Mouse (Mus musculus) limb, embryonic 12.5 days (tissue): ENCODE results near the gene Prom2. TPM values are rescaled to one million over a fixed set of nuclear protein-coding genes. Genes with fewer than 3 reads are reported as not detected.

Experiments used
- ATAC-seq: fragments of 200-750 bp; cut with Nextera tagmentation; 2 replicates; pipeline ENCODE4 v1.8.0; 2017; ENCODE audit warnings: low read depth, moderate TSS enrichment; ENCODE audit not compliant: insufficient number of reproducible peaks, insufficient read depth, low FRiP score, low TSS enrichment
- H3K27ac ChIP-seq: fragments of 300-500 bp; sonication (generic); 2 replicates; pipeline ENCODE4 v1.5.1; 2016; ENCODE audit warnings: mild to moderate bottlenecking, moderate library complexity
- H3K27me3 ChIP-seq: fragments of 300-500 bp; sonication (generic); 2 replicates; pipeline ENCODE4 v1.6.1; 2016; ENCODE audit warnings: mild to moderate bottlenecking, moderate library complexity
- H3K36me3 ChIP-seq: fragments of 300-500 bp; sonication (generic); 2 replicates; pipeline ENCODE4 v1.6.1; 2016; ENCODE audit warnings: mild to moderate bottlenecking, moderate library complexity
- H3K4me1 ChIP-seq: fragments of 300-500 bp; sonication (generic); replicated peaks from 2 replicates; pipeline ENCODE4 v1.6.1; 2016
- H3K4me2 ChIP-seq: fragments of 300-500 bp; sonication (generic); 2 replicates; pipeline ENCODE4 v1.6.1; 2016; ENCODE audit warnings: mild to moderate bottlenecking, moderate library complexity
- H3K4me3 ChIP-seq: fragments of 300-500 bp; sonication (generic); replicated peaks from 2 replicates; pipeline ENCODE4 v1.5.1; 2016; ENCODE audit warnings: mild to moderate bottlenecking
- H3K9ac ChIP-seq: fragments of 300-500 bp; sonication (generic); replicated peaks from 2 replicates; pipeline ENCODE4 v1.6.1; 2016; ENCODE audit warnings: mild to moderate bottlenecking, moderate library complexity
- H3K9me3 ChIP-seq: fragments of 300-500 bp; sonication (generic); 2 replicates; pipeline ENCODE4 v1.6.1; 2016; ENCODE audit warnings: mild to moderate bottlenecking, moderate library complexity
- WGBS: fragments of 180-500 bp; shearing (Covaris S2); methylation state at CpG from one replicate; pipeline ENCODE4 v1.1.7; 2016; 5-methylcytosine and 5-hydroxymethylcytosine counted together
- polyA plus RNA-seq: library from polyadenylated mRNA; unstranded; fragments of >200 nt; fragmentation: Nextera tagmentation; extraction: Ambion mirVana; gene quantifications from 2 replicates; pipeline ENCODE4 v1.2.1, GENCODE M21; 2016

The Prom2 gene
- polyA plus RNA-seq, 1 experiment from 2014 or later, result 1.7 TPM

DNA sequence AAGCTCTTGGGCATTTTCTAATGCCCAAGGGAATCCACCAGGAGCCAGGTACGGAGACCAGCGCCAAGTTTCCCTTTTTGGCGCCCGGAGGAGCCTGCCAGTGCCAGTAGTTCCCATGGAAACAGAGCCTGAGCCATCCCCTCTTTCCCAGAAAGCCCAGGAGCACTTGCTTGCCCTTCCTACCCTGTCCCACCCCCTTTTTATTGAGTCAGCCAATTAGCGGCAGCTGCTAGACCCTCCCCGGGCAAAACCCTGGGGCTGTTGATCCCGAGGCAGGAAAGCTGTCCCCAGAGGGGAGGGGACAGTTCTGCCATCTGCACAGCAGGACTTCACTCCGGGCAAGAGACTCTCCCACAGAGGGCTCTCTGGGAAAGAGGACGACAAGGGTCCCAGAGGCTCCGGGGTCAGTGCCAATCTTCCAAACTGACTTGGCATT, 19.2 kb downstream of the Prom2 start, which contains the start of gene Kcnip3:
Gene Kcnip3 (minus strand): TSS at position 89 of the 436 bp plus-strand sequence.
- ATAC-seq, result no peak; the same call in 1 of the 2 replicates

DNA sequence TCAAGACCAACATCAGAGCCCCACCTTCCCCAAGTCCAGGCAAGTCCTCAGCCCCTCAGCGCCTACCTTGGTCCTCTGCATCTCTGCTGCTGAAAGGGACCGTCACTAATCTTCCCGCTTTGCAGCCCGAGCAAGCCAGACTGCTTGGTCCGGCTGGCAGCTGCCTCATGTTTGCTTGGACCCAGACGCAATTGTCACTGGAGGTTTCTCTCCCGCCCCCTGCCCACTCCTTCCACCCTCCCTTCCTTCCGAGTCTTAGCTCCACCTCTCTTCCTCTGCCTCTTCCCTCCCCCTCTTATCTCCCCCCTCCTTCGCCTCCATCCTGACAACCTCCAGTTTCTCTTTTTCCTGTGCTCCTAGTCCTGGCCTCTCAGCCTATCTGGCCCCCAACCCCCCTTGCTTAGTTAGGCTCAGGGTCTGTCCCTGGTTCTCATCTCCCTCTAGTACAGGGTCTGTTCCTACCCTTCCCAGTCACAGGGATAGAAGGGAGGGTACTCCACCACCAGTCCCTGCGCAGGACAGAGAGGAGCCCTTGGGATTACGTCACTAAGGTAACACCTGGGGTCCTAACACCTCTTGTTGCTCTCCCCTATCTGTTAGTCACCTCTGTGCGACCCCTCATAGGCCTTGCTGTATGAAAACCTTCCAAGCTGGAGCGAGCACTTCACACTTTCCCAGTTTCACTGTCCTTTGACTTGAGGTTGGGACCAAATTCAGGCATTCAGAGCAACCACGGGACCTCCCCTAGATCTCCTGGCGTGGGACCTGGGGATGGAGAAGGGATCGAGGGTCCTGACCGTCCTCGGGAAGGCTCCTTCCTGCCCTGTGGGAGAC, 19.9 kb downstream of the Prom2 start:
- WGBS, result 1% methylated on average over 18 of the region's 18 CpGs
- Histone ChIP-seq H3K4me3 (peak overlapping the region; percentile 21), H3K27me3 (peaks cover 9% of the 10 kb centered on the region; the same call in 1 of the 2 replicates), H3K36me3 (no peaks in the 10 kb centered on the region), H3K27ac (no peak overlapping the region), H3K4me1 (peaks cover 20% of the 10 kb centered on the region), H3K9ac (peak overlapping the region; percentile 48; the same call in 1 of the 2 replicates), H3K9me3 (no peaks in the 10 kb centered on the region), H3K4me2 (peak overlapping the region; percentile 52)
- 0 out of 2 replicates have a peak, but pooled peaks have one; percentile 52 for ATAC-seq

More for the DNA sequence above, 19.2 kb downstream of the Prom2 start, which contains the start of gene Kcnip3:
- H3K27ac ChIP-seq, result no peak within 1 kb of the TSS
- H3K9ac ChIP-seq, result peak within 1 kb of the TSS; percentile 48; the same call in 1 of the 2 replicates
- 1% methylated on average over 10 of the region's 10 CpGs for WGBS
- H3K27me3 ChIP-seq, result peaks cover 9% of the 10 kb centered on the region; the same call in 1 of the 2 replicates
- peak within 1 kb of the TSS; percentile 52 for H3K4me2 ChIP-seq
- H3K9me3 ChIP-seq, result no peaks in the 10 kb centered on the region
- no peaks in the 10 kb centered on the region for H3K36me3 ChIP-seq
- peak within 1 kb of the TSS; percentile 21 for H3K4me3 ChIP-seq
- peaks cover 20% of the 10 kb centered on the region for H3K4me1 ChIP-seq

DNA sequence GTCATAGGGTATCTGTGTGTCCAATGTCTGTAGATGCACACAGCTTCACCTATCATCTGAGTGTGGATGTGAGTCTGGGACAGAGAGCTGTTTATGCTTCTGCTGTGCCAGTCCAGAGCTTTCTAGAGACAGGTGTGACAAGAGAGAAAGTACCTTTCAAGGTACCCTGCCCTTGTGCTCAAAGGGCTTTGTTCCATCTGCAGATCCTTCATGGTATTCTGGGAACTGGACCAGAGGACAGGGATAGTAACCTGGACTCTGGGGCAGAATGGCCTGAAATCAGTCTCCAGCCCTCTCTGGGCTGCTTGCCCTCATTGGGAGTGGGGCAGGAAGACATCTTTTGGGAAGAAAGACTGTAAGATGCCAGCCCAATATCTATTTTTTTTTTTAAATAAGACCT, 21.1 kb downstream of the Prom2 start:
- H3K27ac ChIP-seq, result no peak overlapping the region
- H3K27me3 ChIP-seq, result peaks cover 9% of the 10 kb centered on the region; the same call in 1 of the 2 replicates
- no peak overlapping the region for H3K4me2 ChIP-seq
- no peak overlapping the region for H3K9ac ChIP-seq
- no peak overlapping the region for H3K4me3 ChIP-seq
- peaks cover 20% of the 10 kb centered on the region for H3K4me1 ChIP-seq
- ATAC-seq, result no peak
- no peaks in the 10 kb centered on the region for H3K9me3 ChIP-seq
- H3K36me3 ChIP-seq, result no peaks in the 10 kb centered on the region

DNA sequence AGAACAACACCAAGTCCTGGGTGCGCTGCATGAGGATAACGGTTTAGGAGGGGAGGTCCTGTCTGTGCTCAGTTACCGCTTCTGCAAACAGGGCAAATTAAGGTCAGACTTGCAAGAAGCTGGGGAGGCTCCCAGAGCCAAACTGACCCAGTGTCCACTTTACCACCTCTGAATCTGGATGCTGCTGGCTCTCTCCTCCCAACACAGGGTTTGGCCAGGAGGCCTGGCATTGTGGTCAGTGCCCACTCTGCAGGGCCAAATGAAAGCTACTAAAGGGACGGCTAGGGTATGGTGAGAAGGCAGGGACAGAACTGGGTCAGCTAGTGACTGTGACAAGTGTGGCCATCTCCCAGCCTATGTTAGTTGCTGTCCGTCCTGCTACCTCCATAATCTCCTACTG, 22.0 kb downstream of the Prom2 start:
- H3K9me3 ChIP-seq, result no peaks in the 10 kb centered on the region
- ATAC-seq, result no peak
- H3K4me3 ChIP-seq, result no peak overlapping the region
- H3K27ac ChIP-seq, result no peak overlapping the region
- no peak overlapping the region for H3K9ac ChIP-seq
- H3K36me3 ChIP-seq, result no peaks in the 10 kb centered on the region
- 76% methylated on average over 5 of the region's 5 CpGs for WGBS
- H3K27me3 ChIP-seq, result peaks cover 9% of the 10 kb centered on the region; the same call in 1 of the 2 replicates
- H3K4me1 ChIP-seq, result peaks cover 20% of the 10 kb centered on the region
- no peak overlapping the region for H3K4me2 ChIP-seq

DNA sequence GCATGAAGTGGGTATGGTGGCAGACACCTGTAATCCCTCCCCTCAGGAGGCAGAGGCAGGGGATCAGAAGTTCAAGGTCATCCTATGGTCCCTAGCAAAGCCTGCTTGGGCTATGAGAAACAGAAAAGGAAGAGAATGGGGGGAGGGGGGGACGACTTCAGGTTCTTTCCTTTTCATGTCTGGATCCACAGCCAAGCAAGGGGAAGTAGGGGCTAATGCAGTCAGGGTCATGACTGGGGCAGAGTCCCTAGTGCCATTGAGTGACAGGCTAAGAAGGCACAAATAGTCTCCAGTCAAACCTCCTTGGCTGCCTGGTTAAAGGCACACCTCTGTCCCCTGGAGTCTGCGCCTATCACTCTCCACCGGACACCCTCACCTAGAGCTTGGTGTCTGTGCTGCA, 22.4 kb downstream of the Prom2 start:
- H3K4me1 ChIP-seq, result peaks cover 20% of the 10 kb centered on the region

DNA sequence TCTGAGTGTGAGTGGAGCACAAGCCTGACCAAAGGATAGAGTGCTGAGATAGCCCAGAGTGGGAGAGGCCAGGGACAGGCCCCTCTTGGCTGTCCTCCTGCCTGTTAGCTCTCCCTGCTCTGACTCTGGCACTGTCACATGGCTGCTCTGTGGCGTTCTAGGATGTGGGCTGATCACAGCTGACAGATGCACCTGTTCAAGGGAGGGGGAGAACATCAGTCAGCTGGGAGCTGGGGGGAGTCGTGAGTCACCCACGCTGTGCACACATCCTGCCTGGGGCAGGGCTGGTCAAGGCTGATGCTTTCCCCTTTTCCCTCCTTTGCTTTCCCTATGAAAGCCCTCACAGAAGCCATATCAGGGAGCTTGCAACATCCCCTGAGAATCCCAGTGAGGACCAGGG, 23.0 kb downstream of the Prom2 start:
- 56% methylated on average over 3 of the region's 3 CpGs for WGBS
- Histone ChIP-seq H3K27ac (no peak overlapping the region), H3K4me3 (no peak overlapping the region), H3K4me1 (peaks cover 20% of the 10 kb centered on the region), H3K9ac (no peak overlapping the region), H3K27me3 (peaks cover 9% of the 10 kb centered on the region; the same call in 1 of the 2 replicates), H3K4me2 (no peak overlapping the region), H3K36me3 (no peaks in the 10 kb centered on the region), H3K9me3 (no peaks in the 10 kb centered on the region)
- ATAC-seq, result 0 out of 2 replicates have a peak, but pooled peaks have one; percentile 48

More for the DNA sequence above, 22.4 kb downstream of the Prom2 start:
- Histone ChIP-seq H3K9ac (no peak overlapping the region), H3K4me2 (no peak overlapping the region), H3K36me3 (no peaks in the 10 kb centered on the region), H3K9me3 (no peaks in the 10 kb centered on the region), H3K4me3 (no peak overlapping the region), H3K27ac (no peak overlapping the region), H3K27me3 (peaks cover 9% of the 10 kb centered on the region; the same call in 1 of the 2 replicates)
- 61% methylated on average over 3 of the region's 3 CpGs for WGBS
- ATAC-seq, result no peak

DNA sequence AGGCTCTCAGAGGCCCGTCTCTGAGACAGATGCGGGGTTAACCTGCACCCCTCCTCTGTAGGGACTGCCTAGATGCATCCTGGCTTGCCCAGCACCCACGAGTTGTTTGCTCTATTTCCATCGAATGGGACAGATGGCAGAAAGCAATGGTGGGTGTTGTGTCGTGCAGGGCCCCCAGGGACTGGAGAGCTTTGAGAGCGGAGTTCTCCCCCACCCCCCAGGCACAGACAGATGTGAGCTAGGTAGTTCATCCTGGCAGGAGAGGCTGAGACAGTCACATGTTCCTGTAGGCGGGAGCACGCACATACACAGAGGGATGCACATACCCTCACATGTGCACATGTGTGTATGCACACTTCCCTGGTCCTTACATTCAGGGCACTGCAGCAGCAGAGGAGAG, 24.2 kb downstream of the Prom2 start:
- Histone ChIP-seq H3K4me2 (no peak overlapping the region), H3K9me3 (no peaks in the 10 kb centered on the region), H3K4me3 (no peak overlapping the region), H3K9ac (no peak overlapping the region), H3K36me3 (no peaks in the 10 kb centered on the region), H3K27me3 (peaks cover 8% of the 10 kb centered on the region; the same call in 1 of the 2 replicates), H3K27ac (no peak overlapping the region), H3K4me1 (peaks cover 16% of the 10 kb centered on the region)
- ATAC-seq, result no peak
- whole genome bisulfite sequencing, result 68% methylated on average over 8 of the region's 8 CpGs

DNA sequence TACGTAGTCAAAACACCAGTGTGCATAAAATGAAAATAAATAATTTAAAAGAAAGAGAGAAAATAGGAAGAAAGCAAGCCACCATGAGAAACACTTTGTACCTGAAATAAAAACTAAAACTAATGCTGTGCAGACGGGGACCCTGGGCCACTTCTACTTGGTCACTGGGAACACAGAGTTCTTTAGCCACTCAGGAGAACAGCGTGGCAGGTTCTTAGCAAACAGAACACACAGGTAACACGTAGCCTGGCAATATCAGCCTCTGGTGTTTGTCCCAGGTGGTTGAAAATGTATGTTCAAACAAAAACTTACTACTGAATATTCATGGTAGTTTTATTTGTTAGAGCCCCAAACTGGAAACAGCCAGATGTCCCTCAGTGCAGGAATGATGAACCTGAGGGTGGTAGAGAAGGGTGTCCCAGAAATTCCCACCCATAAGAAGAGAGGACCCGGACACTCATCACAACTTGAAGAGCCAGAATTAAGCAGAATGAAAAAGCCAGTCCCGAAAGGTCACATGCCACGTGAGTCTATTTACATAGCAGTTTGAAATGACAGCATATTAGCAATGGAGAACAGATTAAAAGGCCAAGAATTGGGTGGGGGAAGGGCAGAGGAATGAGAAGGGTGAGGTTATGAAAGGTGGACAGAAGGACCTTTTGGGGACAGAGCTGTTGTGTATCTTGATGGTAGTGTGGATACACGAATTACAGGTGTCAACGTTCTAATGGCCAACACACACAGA, 26.7 kb downstream of the Prom2 start:
- 81% methylated on average over 8 of the region's 9 CpGs for WGBS
- no peak for ATAC-seq
- H3K36me3 ChIP-seq, result no peaks in the 10 kb centered on the region

DNA sequence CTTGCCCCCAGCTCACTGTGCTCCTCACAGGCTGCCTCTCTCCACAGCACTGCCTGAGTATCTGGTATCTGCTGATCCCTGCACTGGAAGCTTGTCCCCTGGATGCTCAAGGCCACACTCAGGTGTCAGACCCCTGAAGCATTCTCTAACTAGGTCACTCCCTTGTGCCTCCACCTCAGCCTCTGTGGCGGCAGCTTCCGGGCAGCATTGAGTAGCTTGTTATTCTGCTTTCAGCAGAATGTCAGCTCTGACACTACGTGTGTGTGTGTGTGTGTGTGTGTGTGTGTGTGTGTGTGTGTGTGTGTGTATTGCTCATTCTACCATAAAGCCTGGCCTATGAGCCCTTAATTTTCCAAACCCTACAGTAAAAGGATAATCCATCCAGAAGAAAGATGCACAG, 28.0 kb downstream of the Prom2 start:
- 72% methylated on average over 3 of the region's 3 CpGs for WGBS
- no peak for ATAC-seq
- H3K27ac ChIP-seq, result no peak overlapping the region

More for the DNA sequence above, 26.7 kb downstream of the Prom2 start:
- Histone ChIP-seq H3K27ac (no peak overlapping the region), H3K9me3 (no peaks in the 10 kb centered on the region), H3K9ac (no peak overlapping the region), H3K27me3 (no peaks in the 10 kb centered on the region), H3K4me3 (no peak overlapping the region), H3K4me1 (peaks cover 11% of the 10 kb centered on the region), H3K4me2 (no peak overlapping the region)

DNA sequence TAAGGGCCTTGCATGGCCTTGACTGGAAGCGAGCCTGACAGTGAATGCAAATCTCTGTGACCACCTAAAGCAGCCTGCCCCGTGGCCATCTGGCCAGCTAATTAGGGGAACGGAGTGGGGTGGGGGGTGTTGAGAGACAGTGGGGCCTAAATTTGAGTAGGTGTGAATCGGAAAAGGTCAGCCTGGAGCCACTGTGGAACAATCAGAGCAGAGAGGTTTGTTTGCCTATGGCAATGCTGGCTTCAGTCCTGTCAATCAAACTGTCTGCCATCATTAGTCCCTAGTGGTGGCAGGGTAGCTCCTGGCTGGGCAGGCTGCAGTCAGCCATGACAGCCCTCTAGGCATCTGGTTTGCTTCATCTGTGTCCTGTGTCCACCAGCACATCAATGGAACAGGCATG, 29.8 kb downstream of the Prom2 start:
- 16% methylated on average over 4 of the region's 4 CpGs for WGBS
- Histone ChIP-seq H3K36me3 (no peaks in the 10 kb centered on the region), H3K4me2 (no peak overlapping the region), H3K4me1 (peaks cover 11% of the 10 kb centered on the region), H3K9me3 (no peaks in the 10 kb centered on the region), H3K4me3 (no peak overlapping the region), H3K27ac (no peak overlapping the region), H3K9ac (no peak overlapping the region), H3K27me3 (0 out of 2 replicates have a peak, but pooled peaks cover 3% of the 10 kb centered on the region)
- no peak for ATAC-seq

More for the DNA sequence above, 28.0 kb downstream of the Prom2 start:
- H3K36me3 ChIP-seq, result no peaks in the 10 kb centered on the region
- H3K4me3 ChIP-seq, result no peak overlapping the region
- H3K9me3 ChIP-seq, result no peaks in the 10 kb centered on the region
- H3K27me3 ChIP-seq, result no peaks in the 10 kb centered on the region
- H3K4me1 ChIP-seq, result peaks cover 11% of the 10 kb centered on the region
- no peak overlapping the region for H3K4me2 ChIP-seq
- no peak overlapping the region for H3K9ac ChIP-seq
